Mouse (Mus musculus): ENCODE data around the gene Bdkrb1.

Gene Bdkrb1

GRCm38 (mm10) chr12:105598503-105598902 is 4.4 kb upstream of the Bdkrb1 start:
- no peak for DNase-seq (ENCODE audit: low spot score)

- no peak for DNase-seq (ENCODE audit: low spot score)
Measured at GRCm38 (mm10) chr12:105599098-105599497, 3.8 kb upstream of the Bdkrb1 start.

GRCm38 (mm10) chr12:105601586-105601985 is 1.3 kb upstream of the Bdkrb1 start:
- DNase-seq (ENCODE audit: low spot score), result no peak

- DNase-seq (ENCODE audit: low spot score), result no peak
Measured at GRCm38 (mm10) chr12:105603904-105604303, 1.0 kb downstream of the Bdkrb1 start.

- DNase-seq (ENCODE audit: low spot score), result no peak
Measured at GRCm38 (mm10) chr12:105605212-105605611, 2.3 kb downstream of the Bdkrb1 start.

- DNase-seq (ENCODE audit: low spot score), result no peak
Measured at GRCm38 (mm10) chr12:105606881-105607280, 4.0 kb downstream of the Bdkrb1 start.

GRCm38 (mm10) chr12:105611045-105611444 is 8.2 kb downstream of the Bdkrb1 start:
- DNase-seq (ENCODE audit: low spot score), result no peak

- DNase-seq (ENCODE audit: low spot score), result peak; percentile 18
Measured at GRCm38 (mm10) chr12:105611748-105612147, 8.9 kb downstream of the Bdkrb1 start.

GRCm38 (mm10) chr12:105613559-105613958 is 10.7 kb downstream of the Bdkrb1 start:
- DNase-seq (ENCODE audit: low spot score), result no peak

GRCm38 (mm10) chr12:105622048-105622447 is 19.2 kb downstream of the Bdkrb1 start:
- DNase-seq (ENCODE audit: low spot score), result no peak

- DNase-seq (ENCODE audit: low spot score), result no peak
Measured at GRCm38 (mm10) chr12:105622981-105623539, 20.2 kb downstream of the Bdkrb1 start.

GRCm38 (mm10) chr12:105625798-105626197 is 22.9 kb downstream of the Bdkrb1 start:
- no peak for DNase-seq (ENCODE audit: low spot score)

GRCm38 (mm10) chr12:105634374-105635067 is 31.6 kb downstream of the Bdkrb1 start:
- DNase-seq (ENCODE audit: low spot score), result no peak

GRCm38 (mm10) chr12:105636551-105636950 is 33.7 kb downstream of the Bdkrb1 start:
- no peak for DNase-seq (ENCODE audit: low spot score)

GRCm38 (mm10) chr12:105637554-105637953 is 34.7 kb downstream of the Bdkrb1 start:
- DNase-seq (ENCODE audit: low spot score), result no peak

GRCm38 (mm10) chr12:105642770-105643321 is 40.0 kb downstream of the Bdkrb1 start:
- DNase-seq (ENCODE audit: low spot score), result no peak

Measured in layer of hippocampus, adult 9-10 months (tissue).